Mouse (Mus musculus) CH12.LX (cell line): ENCODE data around the gene Sgsm1. TPM values are rescaled to one million over a fixed set of nuclear protein-coding genes. Genes with fewer than 3 reads are reported as not detected.

ENCODE experiments used
- DNase-seq: peaks from one replicate; pipeline ENCODE4 v3.0.0-alpha.2; 2013; ENCODE audit errors: extremely low read depth
- H3K27ac ChIP-seq: 2 replicates; pipeline ENCODE4 v1.5.1; 2012; ENCODE audit warnings: low read depth, mild to moderate bottlenecking, control low read depth, moderate library complexity; ENCODE audit not compliant: insufficient read depth
- H3K27me3 ChIP-seq: replicated peaks from 2 replicates; pipeline ENCODE3; 2012; ENCODE audit warnings: inconsistent platforms
- H3K36me3 ChIP-seq, 2 experiments: replicated peaks in 1 of 2; 2 replicates each; pipeline versions ENCODE3 to v1.6.1; 2012; ENCODE audit warnings: inconsistent platforms in 1 of 2, low read length in 1 of 2, mild to moderate bottlenecking in 1 of 2, mixed read lengths in 1 of 2, moderate library complexity in 1 of 2; ENCODE audit not compliant: control insufficient read depth in 1 of 2, insufficient read depth in 1 of 2
- H3K4me1 ChIP-seq, 2 experiments: 2 replicates each; pipeline ENCODE4 v1.6.1; 2012; ENCODE audit warnings: inconsistent platforms in 1 of 2, moderate library complexity in 1 of 2; ENCODE audit not compliant: insufficient read depth in 2 of 2, control insufficient read depth in 1 of 2
- H3K4me2 ChIP-seq: 2 replicates; pipeline ENCODE4 v1.6.1; 2012; ENCODE audit warnings: low read depth, mild to moderate bottlenecking, control low read depth; ENCODE audit not compliant: poor library complexity, insufficient read depth, severe bottlenecking
- H3K4me3 ChIP-seq, 3 experiments: fragments of 150-350 bp in 1 of 3; sonication (generic) in 1 of 3; replicated peaks in 1 of 3; 2 replicates each; pipeline versions ENCODE3 to v1.5.1; 2011 to 2012; ENCODE audit warnings: low read depth in 2 of 3, low read length in 2 of 3, mild to moderate bottlenecking in 2 of 3, moderate library complexity in 2 of 3, control low read depth in 1 of 3, improper control_type of control experiment in 1 of 3, inconsistent platforms in 1 of 3, mixed read lengths in 1 of 3; ENCODE audit not compliant: poor library complexity in 1 of 3
- H3K79me2 ChIP-seq: replicated peaks from 2 replicates; pipeline ENCODE4 v1.6.1; 2012; ENCODE audit warnings: mild to moderate bottlenecking, moderate library complexity; ENCODE audit not compliant: control insufficient read depth, poor library complexity, insufficient read depth, severe bottlenecking; ENCODE audit errors: extremely low read depth
- H3K9ac ChIP-seq: 2 replicates; pipeline ENCODE4 v1.6.1; 2012; ENCODE audit warnings: low read depth, mild to moderate bottlenecking, control low read depth, moderate library complexity; ENCODE audit not compliant: insufficient read depth
- H3K9me3 ChIP-seq: replicated peaks from 2 replicates; pipeline ENCODE3; 2012; ENCODE audit warnings: low read length, inconsistent platforms, mixed read lengths
- CTCF ChIP-seq, 2 experiments: IDR thresholded peaks in 1 of 2; conservative IDR thresholded peaks in 1 of 2; 2 replicates each; pipeline ENCODE4 v1.5.1; 2011 to 2012; ENCODE audit warnings: low read depth in 2 of 2, low read length in 2 of 2, improper control_type of control experiment in 1 of 2, inconsistent platforms in 1 of 2, mild to moderate bottlenecking in 1 of 2, moderate library complexity in 1 of 2
- EP300 ChIP-seq: IDR thresholded peaks from 2 replicates; pipeline ENCODE4 v1.6.1; 2011; ENCODE audit warnings: low read length, improper control_type of control experiment
- IRF4 ChIP-seq: IDR thresholded peaks from 2 replicates; pipeline ENCODE4 v1.6.1; 2014; ENCODE audit warnings: low read depth, mild to moderate bottlenecking, inconsistent platforms, low read length, improper control_type of control experiment
- MAFK ChIP-seq: IDR thresholded peaks from 2 replicates; pipeline ENCODE4 v1.6.1; 2011; ENCODE audit warnings: low read length, improper control_type of control experiment; ENCODE audit not compliant: insufficient replicate concordance
- MXI1 ChIP-seq: IDR thresholded peaks from 2 replicates; pipeline ENCODE4 v1.6.1; 2011; ENCODE audit warnings: mild to moderate bottlenecking, low read depth, low read length, improper control_type of control experiment
- MYC ChIP-seq: IDR thresholded peaks from 2 replicates; pipeline ENCODE4 v1.6.1; 2011; ENCODE audit warnings: low read depth, mild to moderate bottlenecking, improper control_type of control experiment, low read length
- RAD21 ChIP-seq: IDR thresholded peaks from 2 replicates; pipeline ENCODE4 v1.6.1; 2011; ENCODE audit warnings: low read depth, mild to moderate bottlenecking, low read length, improper control_type of control experiment, moderate library complexity
- ZC3H11A ChIP-seq: IDR thresholded peaks from 2 replicates; pipeline ENCODE4 v1.6.1; 2012; ENCODE audit warnings: low read depth, mild to moderate bottlenecking, inconsistent platforms, low read length, improper control_type of control experiment
- ZMIZ1 ChIP-seq: IDR thresholded peaks from 2 replicates; pipeline ENCODE4 v1.6.1; 2012; ENCODE audit warnings: low read depth, mild to moderate bottlenecking, inconsistent platforms, low read length, improper control_type of control experiment
- dilution Hi-C: fragments of 300-500 bp; cut with MboI; formaldehyde crosslinking; loops from 2 replicates; pipeline ENCODE4 v1.14.3; 2020; ENCODE audit warnings: low sequenced_read_pairs; ENCODE audit not compliant: extremely low pct_unique_long_range_greater_than_20kb, extremely low pct_ligation_motif_present
- in situ Hi-C: fragments of 300-500 bp; cut with MboI; formaldehyde crosslinking; loops from 3 replicates; pipeline ENCODE4 v1.14.3; 2019; ENCODE audit warnings: low sequenced_read_pairs, low pct_ligation_motif_present, low pct_unique_long_range_greater_than_20kb, mixed read lengths
- polyA plus RNA-seq: library from polyadenylated mRNA; unstranded; fragments of >175 nt; gene quantifications from 2 replicates; pipeline ENCODE4 v1.2.1, GENCODE M21; 2012; ENCODE audit warnings: low read depth; ENCODE audit not compliant: insufficient read length
- total RNA-seq, 2 experiments: library from RNA; depleted of rRNA; stranded (reverse); fragments of 300-350 nt in 1 of 2; fragments of >200 nt in 1 of 2; gene quantifications; 2 replicates each; pipeline ENCODE4 v1.2.3; 2012 to 2014

The Sgsm1 gene
- total and polyA plus RNA-seq, 3 experiments, result 0.08 TPM; not detected in 2

DNA sequence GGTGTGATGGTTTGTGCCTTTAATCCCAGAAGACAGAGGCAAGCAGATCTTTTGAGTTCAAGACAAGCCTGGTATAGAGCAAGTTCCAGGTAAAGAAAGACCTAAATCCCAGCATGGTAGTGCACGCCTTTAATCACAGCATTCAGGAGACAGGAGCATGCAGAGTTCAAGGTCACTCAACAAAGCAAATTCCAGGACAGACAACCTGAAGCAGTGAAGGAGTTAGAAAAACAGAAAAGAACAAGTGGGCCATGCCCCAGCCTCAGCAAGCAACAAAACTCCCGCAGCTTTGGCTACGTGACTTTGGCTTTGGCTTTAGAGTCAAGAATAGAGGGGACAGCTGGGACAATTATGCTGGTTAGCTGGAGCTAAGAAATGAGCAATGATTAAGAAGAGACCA, 19.6 kb upstream of the Sgsm1 start:
- TF ChIP-seq CTCF (conservative IDR thresholded peaks at IDR 0.05 in 1 of 2, IDR thresholded peaks at IDR 0.05 in 1 of 2; ENCODE audit: low read depth in 2 of 2, low read length in 2 of 2), result no peak
- no peak for TF ChIP-seq MXI1
- H3K9me3 ChIP-seq, result peaks cover 20% of the 10 kb centered on the region
- no peaks in the 10 kb centered on the region for H3K36me3 ChIP-seq
- H3K27ac ChIP-seq, result no peak overlapping the region
- H3K4me2 ChIP-seq, result no peak overlapping the region
- no peak overlapping the region for H3K9ac ChIP-seq
- no peak for DNase-seq
- no peak overlapping the region for H3K4me3 ChIP-seq
- no peaks in the 10 kb centered on the region for H3K4me1 ChIP-seq
- in situ Hi-C loops (no loop called here), dilution Hi-C loops (no loop called here)
- H3K27me3 ChIP-seq, result peaks cover 15% of the 10 kb centered on the region
- no peaks in the 10 kb centered on the region for H3K79me2 ChIP-seq

DNA sequence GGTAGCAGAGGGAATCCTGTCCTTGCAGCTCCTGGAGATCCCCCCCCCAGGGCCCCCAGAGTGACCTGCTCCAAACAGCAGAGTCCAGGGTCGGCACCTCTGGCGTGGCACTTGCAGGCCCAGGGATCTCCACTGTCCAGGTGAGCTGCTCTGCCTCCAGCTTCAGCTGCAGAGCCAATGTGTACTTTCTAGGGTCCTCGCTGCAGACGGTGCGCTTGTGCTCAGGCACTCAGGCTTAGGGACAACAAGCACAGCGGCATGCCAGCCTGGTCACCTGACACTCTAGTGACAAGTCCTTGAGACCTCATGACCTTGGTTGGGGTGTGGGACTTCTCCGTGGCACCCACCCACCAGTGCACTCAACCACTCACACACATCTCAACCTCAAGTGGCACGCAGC, 18.9 kb upstream of the Sgsm1 start:
- in situ Hi-C loops, result no loop called here
- dilution Hi-C loops, result no loop called here
- no peak for DNase-seq
- no peak overlapping the region for H3K4me2 ChIP-seq
- H3K36me3 ChIP-seq, result no peaks in the 10 kb centered on the region
- no peak overlapping the region for H3K4me3 ChIP-seq
- peaks cover 20% of the 10 kb centered on the region for H3K9me3 ChIP-seq
- no peaks in the 10 kb centered on the region for H3K4me1 ChIP-seq
- H3K9ac ChIP-seq, result no peak overlapping the region
- TF ChIP-seq ZC3H11A, result no peak
- no peak overlapping the region for H3K27ac ChIP-seq
- no peaks in the 10 kb centered on the region for H3K79me2 ChIP-seq
- peaks cover 7% of the 10 kb centered on the region for H3K27me3 ChIP-seq

- H3K9ac ChIP-seq, result no peak overlapping the region
- H3K27ac ChIP-seq, result no peak overlapping the region
- dilution Hi-C loops (no loop called here), in situ Hi-C loops (no loop called here)
- H3K4me1 ChIP-seq, result no peaks in the 10 kb centered on the region
- H3K36me3 ChIP-seq, result no peaks in the 10 kb centered on the region
- no peak overlapping the region for H3K4me3 ChIP-seq
- H3K27me3 ChIP-seq, result peaks cover 15% of the 10 kb centered on the region
- H3K9me3 ChIP-seq, result peaks cover 8% of the 10 kb centered on the region
- no peaks in the 10 kb centered on the region for H3K79me2 ChIP-seq
- TF ChIP-seq MYC, result no peak
- TF ChIP-seq EP300, result no peak
- no peak for TF ChIP-seq ZMIZ1
- no peak for TF ChIP-seq RAD21
- no peak for TF ChIP-seq IRF4
- no peak for TF ChIP-seq MAFK
- H3K4me2 ChIP-seq, result no peak overlapping the region
- no peak for DNase-seq
These were observed 13.4 kb upstream of the Sgsm1 start for GRCm38 (mm10) chr5:113323784-113324638.
